Mouse (Mus musculus): ENCODE results near the gene Olfr10. TPM values are rescaled to one million over a fixed set of nuclear protein-coding genes. Genes with fewer than 3 reads are reported as not detected.
"Not testable (repeated sequence)": the region's sequence is repeated elsewhere in the genome, so short reads cannot be mapped to it uniquely, and the experiment has no call there.

Gene Olfr10
- polyA plus RNA-seq, 1 experiment from 2014 or later: not detected

DNA sequence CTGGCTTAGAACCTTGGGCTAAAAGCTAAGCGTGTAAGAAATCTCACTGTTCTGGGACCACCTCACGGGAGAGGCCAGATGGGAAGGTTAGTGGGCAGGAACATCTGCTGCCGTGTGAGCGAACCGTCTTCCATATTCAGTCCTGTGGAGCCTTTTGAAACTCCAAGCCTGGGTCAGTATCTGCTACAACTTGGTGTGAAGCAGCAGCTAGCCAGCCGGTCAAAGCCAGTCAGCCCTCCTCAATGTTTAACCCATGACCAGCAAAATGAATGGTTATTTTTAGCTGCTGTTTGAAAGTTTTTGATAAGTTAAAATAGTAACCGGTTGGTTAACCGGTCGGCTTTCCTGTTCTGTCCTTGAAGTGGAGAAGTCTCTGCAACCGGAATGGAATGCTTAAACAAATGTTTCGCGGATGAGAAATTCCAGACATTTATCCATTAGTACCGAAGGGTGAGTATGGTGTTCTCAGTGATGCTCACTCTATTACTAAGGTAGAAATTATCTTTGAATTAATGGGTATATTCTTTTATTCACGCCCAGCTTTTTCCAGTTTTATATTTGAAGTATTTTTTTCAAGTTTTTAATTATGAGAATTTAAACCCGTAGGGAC is 36.5 kb upstream of the Olfr10 start:
- Histone ChIP-seq H3K9me3 (replicated peaks) (no peaks in the 10 kb centered on the region), H3K9ac (no peak overlapping the region), H3K4me1 (0 out of 2 replicates have a peak, but pooled peaks cover 12% of the 10 kb centered on the region), H3K36me3 (peaks cover 28% of the 10 kb centered on the region), H3K4me2 (no peak overlapping the region), H3K27me3 (replicated peaks) (no peaks in the 10 kb centered on the region), H3K27ac (no peak overlapping the region), H3K4me3 (no peak overlapping the region)
- 76% methylated on average over 15 of the region's 15 CpGs for WGBS (ENCODE audit: insufficient replicate concordance)
- no peak for ATAC-seq

DNA sequence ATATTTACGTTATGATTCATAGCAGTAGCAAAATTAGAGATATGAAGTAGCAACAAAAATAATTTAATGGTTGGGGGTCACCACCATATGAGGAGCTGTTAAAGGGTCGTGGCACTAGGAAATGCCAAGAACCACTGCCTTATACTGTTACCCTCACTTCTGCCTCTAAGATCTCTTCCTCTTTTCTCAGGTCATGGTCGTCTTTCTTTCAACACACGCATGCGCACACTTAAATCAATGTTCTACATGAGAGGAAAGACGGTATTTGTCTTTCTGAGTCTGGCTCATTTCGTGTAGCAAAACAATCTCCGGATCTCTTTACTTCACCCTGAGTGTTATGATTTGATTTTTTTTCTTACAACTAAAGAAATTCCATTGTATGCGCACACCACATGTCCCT is 34.8 kb upstream of the Olfr10 start:
- no peak for ATAC-seq
- no peak overlapping the region for H3K4me2 ChIP-seq

DNA sequence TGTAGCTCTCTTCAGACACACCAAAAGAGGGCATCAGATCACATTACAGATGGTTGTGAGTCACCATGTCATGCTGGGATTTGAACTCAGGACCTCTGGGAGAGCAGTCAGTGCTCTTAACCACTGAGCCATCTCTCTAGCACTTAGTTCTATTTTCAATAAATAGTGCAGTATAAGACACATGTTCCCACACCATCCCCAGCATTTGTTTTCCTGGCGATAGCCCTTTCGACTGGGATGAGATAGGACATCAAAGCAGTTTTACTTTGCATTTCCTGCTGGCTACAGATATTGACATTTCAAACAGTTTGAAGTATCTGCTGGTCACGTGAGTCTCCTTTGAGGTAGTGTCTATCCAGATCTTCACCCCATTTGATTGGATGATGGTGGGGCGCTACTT is 34.2 kb upstream of the Olfr10 start:
- Histone ChIP-seq H3K9ac (no peak overlapping the region), H3K4me2 (no peak overlapping the region), H3K27ac (no peak overlapping the region), H3K4me1 (0 out of 2 replicates have a peak, but pooled peaks cover 12% of the 10 kb centered on the region), H3K36me3 (peaks cover 6% of the 10 kb centered on the region; the same call in 1 of the 2 replicates), H3K4me3 (no peak overlapping the region), H3K9me3 (replicated peaks) (no peaks in the 10 kb centered on the region), H3K27me3 (replicated peaks) (no peaks in the 10 kb centered on the region)
- 67% methylated on average over 4 of the region's 4 CpGs for WGBS (ENCODE audit: insufficient replicate concordance)
- ATAC-seq: no peak

More for the DNA sequence above, 34.8 kb upstream of the Olfr10 start:
- H3K36me3 ChIP-seq: peaks cover 13% of the 10 kb centered on the region
- no peak overlapping the region for H3K27ac ChIP-seq
- H3K27me3 ChIP-seq (replicated peaks): no peaks in the 10 kb centered on the region
- 78% methylated on average over 9 of the region's 9 CpGs for WGBS (ENCODE audit: insufficient replicate concordance)
- H3K4me3 ChIP-seq: no peak overlapping the region
- 0 out of 2 replicates have a peak, but pooled peaks cover 12% of the 10 kb centered on the region for H3K4me1 ChIP-seq
- no peaks in the 10 kb centered on the region for H3K9me3 ChIP-seq (replicated peaks)
- no peak overlapping the region for H3K9ac ChIP-seq

DNA sequence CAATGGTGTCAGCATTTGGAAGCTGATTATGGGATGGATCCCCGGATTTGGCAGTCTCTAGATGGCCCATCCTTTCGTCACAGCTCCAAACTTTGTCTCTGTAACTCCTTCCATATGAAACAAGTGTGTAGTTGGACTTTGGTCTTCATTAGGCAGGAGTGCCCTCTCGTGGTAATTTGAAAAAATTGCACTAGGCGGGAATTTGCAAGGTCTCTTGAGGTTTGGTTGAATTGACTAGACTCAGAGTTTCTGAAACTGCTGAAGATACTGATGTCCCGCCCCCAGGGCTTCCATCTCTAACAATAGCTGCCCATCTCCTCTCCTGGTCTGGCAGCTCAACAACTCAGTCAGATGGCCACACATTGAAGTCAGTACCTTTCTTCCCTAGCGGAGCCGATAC is 33.2 kb upstream of the Olfr10 start:
- H3K9ac ChIP-seq: no peak overlapping the region
- H3K9me3 ChIP-seq (replicated peaks): no peaks in the 10 kb centered on the region
- no peak overlapping the region for H3K27ac ChIP-seq
- no peak for ATAC-seq
- 29% methylated on average over 7 of the region's 7 CpGs for whole genome bisulfite sequencing (ENCODE audit: insufficient replicate concordance)
- no peak overlapping the region for H3K4me2 ChIP-seq
- H3K36me3 ChIP-seq: no peaks in the 10 kb centered on the region
- no peaks in the 10 kb centered on the region for H3K27me3 ChIP-seq (replicated peaks)
- no peak overlapping the region for H3K4me3 ChIP-seq
- 0 out of 2 replicates have a peak, but pooled peaks cover 7% of the 10 kb centered on the region for H3K4me1 ChIP-seq

DNA sequence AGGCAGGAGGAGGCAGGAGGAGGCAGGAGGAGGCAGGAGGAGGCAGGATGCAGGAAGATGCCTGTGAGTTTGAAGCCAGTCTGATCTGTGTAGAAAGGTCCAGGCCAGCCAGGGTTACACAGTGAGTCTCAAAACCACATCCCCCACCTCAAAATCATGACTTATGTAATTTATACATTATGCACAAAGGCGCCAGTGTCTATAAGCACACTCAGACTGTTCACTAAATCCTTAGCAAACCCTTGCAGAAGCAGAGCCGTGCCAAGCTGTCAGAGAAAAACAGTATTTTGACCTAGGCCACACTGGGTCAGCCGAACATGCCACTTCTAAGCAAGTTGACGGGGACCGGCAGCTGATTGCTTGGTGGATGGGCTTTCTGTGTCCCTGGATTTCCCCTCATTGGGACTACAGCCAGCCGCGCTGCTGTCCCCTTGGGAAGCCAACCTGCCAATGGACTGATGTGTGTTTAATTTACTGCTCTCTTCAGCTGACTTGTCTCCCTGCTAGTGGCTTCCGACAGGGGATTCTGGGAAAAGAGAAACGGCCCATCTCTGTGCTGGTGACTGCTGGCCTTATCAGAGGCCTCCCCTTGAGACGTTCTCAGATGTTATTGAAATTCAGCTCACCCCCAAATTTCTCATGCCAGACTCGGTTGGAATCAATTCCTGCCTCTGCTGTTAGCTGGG is 30.6 kb upstream of the Olfr10 start:
- ATAC-seq: no peak
- no peaks in the 10 kb centered on the region for H3K9me3 ChIP-seq (replicated peaks)
- H3K4me2 ChIP-seq: no peak overlapping the region
- H3K4me3 ChIP-seq: no peak overlapping the region
- H3K4me1 ChIP-seq: no peaks in the 10 kb centered on the region
- no peaks in the 10 kb centered on the region for H3K27me3 ChIP-seq (replicated peaks)
- H3K9ac ChIP-seq: no peak overlapping the region
- WGBS (ENCODE audit: insufficient replicate concordance): 63% methylated on average over 11 of the region's 11 CpGs
- H3K27ac ChIP-seq: no peak overlapping the region
- H3K36me3 ChIP-seq: no peaks in the 10 kb centered on the region

DNA sequence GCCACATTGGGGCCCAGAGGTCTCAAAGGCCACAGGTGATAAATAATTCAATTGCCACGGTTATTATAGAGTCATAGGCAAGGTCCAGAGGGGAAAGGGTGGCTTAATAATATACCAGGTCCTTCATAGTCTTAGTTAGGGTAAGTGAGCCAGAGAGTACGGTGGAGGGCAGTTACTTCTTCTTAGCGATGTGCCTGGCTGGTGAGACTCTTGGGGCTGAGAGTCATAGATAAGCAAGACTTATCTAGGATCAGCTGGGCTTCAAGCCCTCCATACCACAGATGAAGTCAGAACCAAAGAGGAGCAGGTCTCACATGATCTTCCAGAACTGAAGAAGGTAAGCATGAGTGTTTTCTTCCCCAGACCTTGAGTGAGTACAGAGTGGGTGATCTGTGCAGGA is 26.3 kb upstream of the Olfr10 start, which contains the start of gene Olfr1393:
Gene Olfr1393 (plus strand): TSS at position 83 of the 400 bp plus-strand sequence.
- H3K4me1 ChIP-seq: no peaks in the 10 kb centered on the region
- H3K36me3 ChIP-seq: no peaks in the 10 kb centered on the region
- H3K4me3 ChIP-seq: no peak within 1 kb of the TSS
- H3K4me2 ChIP-seq: no peak within 1 kb of the TSS
- no peak for ATAC-seq
- no peak within 1 kb of the TSS for H3K9ac ChIP-seq
- H3K9me3 ChIP-seq (replicated peaks): no peaks in the 10 kb centered on the region
- H3K27me3 ChIP-seq (replicated peaks): no peaks in the 10 kb centered on the region
- 45% methylated on average over 3 of the region's 3 CpGs for whole genome bisulfite sequencing (ENCODE audit: insufficient replicate concordance)
- no peak within 1 kb of the TSS for H3K27ac ChIP-seq

DNA sequence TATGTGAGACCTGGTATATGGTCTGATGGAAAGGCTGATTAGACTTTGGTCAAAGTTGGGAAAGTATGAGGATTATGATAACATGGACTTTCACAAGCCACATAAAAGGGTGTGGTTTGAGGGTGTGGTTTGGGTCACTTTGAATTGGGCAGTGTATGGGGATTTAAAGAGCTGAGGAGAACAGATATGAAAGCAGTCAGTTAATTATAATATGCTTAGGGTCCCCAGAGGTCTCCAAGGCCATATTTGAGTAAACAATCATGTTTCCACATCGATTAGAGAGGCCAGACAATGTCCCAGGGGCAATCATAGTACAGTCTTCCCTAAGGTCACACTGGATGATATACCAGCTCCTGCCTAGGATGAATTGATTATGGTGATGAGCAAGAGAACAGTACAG is 19.6 kb upstream of the Olfr10 start, which contains the start of gene Olfr1392:
Gene Olfr1392 (plus strand): TSS at position 301 of the 400 bp plus-strand sequence.
- H3K27ac ChIP-seq; ATAC-seq; H3K4me2 ChIP-seq; H3K27me3 ChIP-seq (replicated peaks); H3K36me3 ChIP-seq; H3K4me1 ChIP-seq; H3K4me3 ChIP-seq; H3K9me3 ChIP-seq (replicated peaks); H3K9ac ChIP-seq: not testable (repeated sequence)
- 44% methylated on average over 1 of the region's 1 CpGs for WGBS (ENCODE audit: insufficient replicate concordance)

DNA sequence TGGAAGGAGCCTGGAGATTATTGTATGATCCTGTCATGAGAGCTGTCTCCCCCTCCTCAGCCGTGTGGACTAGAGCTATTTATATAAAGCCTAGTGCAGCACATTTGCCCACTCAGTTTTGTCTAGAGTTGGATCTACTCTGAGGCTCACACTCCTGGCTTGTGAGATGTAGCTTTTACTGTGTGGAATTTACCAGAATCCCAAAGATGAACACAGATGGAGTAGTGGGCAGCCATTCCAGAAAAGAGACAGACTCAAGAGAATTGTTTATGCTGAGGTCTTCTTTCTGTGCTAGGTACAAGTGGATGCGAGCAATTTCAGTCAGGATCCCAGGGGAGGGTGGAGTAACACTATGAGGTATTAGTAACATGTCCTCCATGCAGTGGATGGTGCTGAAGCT is 17.3 kb upstream of the Olfr10 start:
- no peak overlapping the region for H3K4me2 ChIP-seq
- H3K36me3 ChIP-seq: no peaks in the 10 kb centered on the region
- H3K27ac ChIP-seq: no peak overlapping the region
- no peaks in the 10 kb centered on the region for H3K27me3 ChIP-seq (replicated peaks)
- H3K9ac ChIP-seq: no peak overlapping the region
- H3K4me1 ChIP-seq: no peaks in the 10 kb centered on the region
- no peak for ATAC-seq
- no peaks in the 10 kb centered on the region for H3K9me3 ChIP-seq (replicated peaks)
- 60% methylated on average over 2 of the region's 2 CpGs for WGBS (ENCODE audit: insufficient replicate concordance)
- no peak overlapping the region for H3K4me3 ChIP-seq

DNA sequence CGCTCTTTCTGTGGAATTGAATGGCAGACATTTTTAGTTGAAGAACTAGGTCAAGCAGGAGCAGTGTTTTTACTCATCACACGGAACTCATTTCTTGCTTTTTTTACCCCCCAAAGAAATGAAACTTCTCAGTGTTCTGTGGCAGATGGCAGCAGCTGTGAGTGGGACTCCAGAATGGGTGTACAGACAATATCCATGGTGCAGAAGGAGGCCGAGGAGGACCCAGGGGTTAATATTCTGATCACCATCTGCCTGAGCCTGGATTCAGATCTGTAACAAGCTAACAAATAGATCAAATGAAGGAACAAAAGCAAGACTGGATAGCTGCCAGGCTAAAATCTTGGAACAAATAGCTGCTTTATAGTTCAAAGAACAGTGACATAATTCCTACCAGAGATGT is 11.8 kb upstream of the Olfr10 start:
- no peaks in the 10 kb centered on the region for H3K9me3 ChIP-seq (replicated peaks)
- no peak overlapping the region for H3K4me3 ChIP-seq
- no peak overlapping the region for H3K27ac ChIP-seq
- ATAC-seq: no peak
- H3K36me3 ChIP-seq: no peaks in the 10 kb centered on the region
- no peak overlapping the region for H3K9ac ChIP-seq
- WGBS (ENCODE audit: insufficient replicate concordance): 53% methylated on average over 3 of the region's 3 CpGs
- H3K4me2 ChIP-seq: no peak overlapping the region
- no peaks in the 10 kb centered on the region for H3K27me3 ChIP-seq (replicated peaks)
- H3K4me1 ChIP-seq: no peaks in the 10 kb centered on the region

DNA sequence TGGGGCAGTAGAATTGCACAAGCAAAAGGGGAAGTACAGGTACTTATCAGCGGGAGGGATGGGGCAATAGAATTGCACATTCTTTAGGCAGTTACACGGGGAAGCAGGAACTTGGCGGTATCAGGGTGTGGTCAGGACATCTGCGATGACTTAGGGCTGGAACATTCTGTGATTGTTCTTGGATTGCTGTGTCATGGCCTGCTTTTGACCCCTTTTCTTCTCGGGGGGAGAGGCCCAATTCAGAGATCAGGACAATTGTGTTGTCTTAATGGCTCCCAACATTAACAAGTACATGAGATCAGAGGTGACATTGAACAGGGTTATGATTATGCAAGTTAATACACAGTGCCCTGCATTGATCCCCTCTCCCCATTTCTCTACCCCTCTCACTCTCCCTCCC is 4.0 kb downstream of the Olfr10 start:
- not testable (repeated sequence) for H3K27me3 ChIP-seq (replicated peaks); H3K36me3 ChIP-seq; H3K4me3 ChIP-seq; H3K4me1 ChIP-seq; H3K9ac ChIP-seq; H3K4me2 ChIP-seq; H3K9me3 ChIP-seq (replicated peaks); ATAC-seq; H3K27ac ChIP-seq
- 54% methylated on average over 5 of the region's 5 CpGs for WGBS (ENCODE audit: insufficient replicate concordance)

DNA sequence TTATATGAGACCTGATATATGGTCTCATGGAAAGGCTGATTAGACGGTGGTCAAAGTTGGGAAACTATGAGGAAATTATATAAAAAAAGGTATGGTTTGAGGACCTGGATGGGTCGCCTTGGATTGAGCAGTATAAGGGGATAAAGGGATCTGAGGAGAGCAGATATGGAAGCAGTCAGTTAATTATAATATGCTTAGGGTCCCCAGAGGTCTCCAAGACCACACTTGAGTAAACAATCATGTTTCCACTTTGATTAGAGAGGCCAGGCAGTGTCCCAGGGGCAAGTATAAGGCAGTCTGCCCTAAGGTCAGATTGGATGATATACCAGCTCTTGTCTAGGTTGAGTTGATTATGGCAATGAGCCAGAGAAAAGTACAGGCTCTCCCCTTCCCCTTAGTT is 17.9 kb downstream of the Olfr10 start, which contains the start of gene Olfr1391:
Gene Olfr1391 (plus strand): TSS at position 301 of the 400 bp plus-strand sequence.
- WGBS (ENCODE audit: insufficient replicate concordance): 60% methylated on average over 2 of the region's 2 CpGs
- no peak within 1 kb of the TSS for H3K4me2 ChIP-seq
- ATAC-seq: no peak
- no peaks in the 10 kb centered on the region for H3K36me3 ChIP-seq
- H3K27ac ChIP-seq: no peak within 1 kb of the TSS
- no peaks in the 10 kb centered on the region for H3K4me1 ChIP-seq
- no peaks in the 10 kb centered on the region for H3K27me3 ChIP-seq (replicated peaks)
- H3K9ac ChIP-seq: no peak within 1 kb of the TSS
- H3K9me3 ChIP-seq (replicated peaks): no peaks in the 10 kb centered on the region
- no peak within 1 kb of the TSS for H3K4me3 ChIP-seq

DNA sequence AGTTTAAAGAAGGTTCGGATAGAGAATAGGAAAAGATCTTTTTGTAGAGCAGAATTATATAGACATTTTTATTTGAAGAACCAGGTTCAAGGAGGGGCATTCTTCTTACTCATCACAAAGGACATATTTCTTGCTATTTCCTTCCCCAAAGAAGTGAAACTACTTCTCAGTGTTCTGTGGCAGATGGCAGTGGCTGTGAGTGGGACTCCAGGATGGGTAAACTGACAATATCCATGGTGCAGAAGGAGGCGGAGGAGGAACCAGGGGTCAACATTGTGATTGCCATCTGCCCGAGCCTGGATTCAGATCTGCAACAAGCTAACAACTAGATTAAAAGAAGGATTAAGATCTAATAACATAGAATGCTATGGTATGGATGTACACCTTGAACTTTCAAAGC is 22.2 kb downstream of the Olfr10 start:
- Histone ChIP-seq H3K27me3 (replicated peaks) (no peaks in the 10 kb centered on the region), H3K4me3 (no peak overlapping the region), H3K4me1 (no peaks in the 10 kb centered on the region), H3K9ac (no peak overlapping the region), H3K4me2 (no peak overlapping the region), H3K27ac (no peak overlapping the region), H3K36me3 (no peaks in the 10 kb centered on the region), H3K9me3 (replicated peaks) (no peaks in the 10 kb centered on the region)
- 47% methylated on average over 3 of the region's 3 CpGs for WGBS (ENCODE audit: insufficient replicate concordance)
- no peak for ATAC-seq

Data from liver, embryonic 12.5 days (tissue).